28 mouse cellular contexts compared by ENCODE assay signal in the genomic region with DNA sequence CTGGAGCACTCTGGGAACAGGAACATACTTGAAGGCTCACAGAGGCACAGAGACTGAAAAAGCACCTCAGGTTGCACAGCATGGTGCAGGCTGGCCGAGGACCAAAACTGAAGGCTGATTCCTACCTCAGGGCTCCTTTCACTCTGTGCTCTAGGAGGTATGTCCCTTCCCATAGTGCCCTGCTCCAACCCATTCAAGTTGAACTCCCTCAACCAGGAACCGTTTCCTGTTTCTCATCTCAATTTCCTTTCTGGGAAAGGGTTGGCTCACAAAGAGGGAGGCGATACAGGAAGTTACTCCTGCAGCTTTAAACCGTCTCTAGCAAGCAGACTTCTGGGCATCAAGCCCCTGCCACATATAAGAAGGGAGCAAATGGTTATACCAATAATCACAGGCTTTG. TPM values are rescaled to one million over a fixed set of nuclear protein-coding genes. Genes with fewer than 3 reads are reported as not detected.
DNase-seq lines count a peak whose midpoint lies in the region; ATAC-seq lines count a peak whose summit lies in the region.
"Had no signal": no experiment of that assay in that cellular context is flagged by ENCODE, and none has a peak within 500 bp of the region (broad histone marks: within the 10 kb centered on the region; RNA-seq: fewer than 3 reads in every experiment).

No protein-coding gene starts in this region.

- no peaks in the 10 kb centered on the region for H3K9me3 ChIP-seq in kidney, embryonic 14.5 days (ENCODE audit: control insufficient read depth, low read length)
- no peaks in the 10 kb centered on the region for H3K9me3 ChIP-seq in liver, embryonic 13.5 days (replicated peaks)
- no peaks in the 10 kb centered on the region for H3K9me3 ChIP-seq in midbrain, embryonic 15.5 days
- H3K9me3 ChIP-seq: embryonic facial prominence, embryonic 13.5 days; forebrain, embryonic 10.5 days; forebrain, embryonic 15.5 days had no signal

- no peaks in the 10 kb centered on the region for H3K27me3 ChIP-seq in kidney, embryonic 14.5 days (ENCODE audit: control insufficient read depth, insufficient read depth, low read length)
- no peaks in the 10 kb centered on the region for H3K27me3 ChIP-seq in liver, embryonic 13.5 days
- H3K27me3 ChIP-seq in midbrain, embryonic 15.5 days (replicated peaks) = peaks cover 5% of the 10 kb centered on the region; the same call in 1 of the 2 replicates
- H3K27me3 ChIP-seq: embryonic facial prominence, embryonic 13.5 days; forebrain, embryonic 15.5 days had no signal

- peak; percentile 48 for ATAC-seq in kidney, embryonic 14.5 days (ENCODE audit: low FRiP score, low TSS enrichment)
- 0 out of 2 replicates have a peak, but pooled peaks have one; percentile 7 for ATAC-seq in liver, embryonic 13.5 days (ENCODE audit: low read depth)
- no peak for ATAC-seq in midbrain, embryonic 15.5 days (replicated peaks)
- ATAC-seq: forebrain, embryonic 15.5 days; intestine, postnatal 0 days; Patski had no signal

- no peaks in the 10 kb centered on the region for H3K36me3 ChIP-seq in kidney, embryonic 14.5 days (ENCODE audit: control insufficient read depth, insufficient read depth, low read length)
- no peaks in the 10 kb centered on the region for H3K36me3 ChIP-seq in liver, embryonic 13.5 days
- H3K36me3 ChIP-seq in midbrain, embryonic 15.5 days (replicated peaks) = no peaks in the 10 kb centered on the region
- H3K36me3 ChIP-seq: embryonic facial prominence, embryonic 13.5 days; forebrain, embryonic 10.5 days; forebrain, embryonic 15.5 days had no signal

- H3K27ac ChIP-seq in kidney, embryonic 14.5 days (ENCODE audit: low read depth, low read length) = 0 out of 2 replicates have a peak overlapping the region, but pooled peaks have one; percentile 20
- H3K27ac ChIP-seq in liver, embryonic 13.5 days = no peak overlapping the region
- no peak overlapping the region for H3K27ac ChIP-seq in midbrain, embryonic 15.5 days
- H3K27ac ChIP-seq: embryonic facial prominence, embryonic 13.5 days; forebrain, embryonic 10.5 days; forebrain, embryonic 15.5 days; hindbrain, embryonic 14.5 days; layer of hippocampus, adult 2 months; left cerebral cortex, adult 2 months; liver, embryonic 14.5 days; macrophage had no signal

- no peak for DNase-seq in kidney, adult 8-10 months
- DNase-seq in liver, embryonic 13.5 days = no peak
- DNase-seq in liver (no peak), 416B (ENCODE audit: low read depth) (peak; percentile 5)
- peak; percentile 29 for DNase-seq in lung, postnatal 36 days
- DNase-seq: adrenal gland, postnatal 10 days; cerebellum, adult 11-12 months; cerebellum, adult 9-11 months; gastrocnemius, postnatal 25 days; heart, adult 18-20 months; kidney, postnatal 25 days; midbrain, embryonic 14.5 days; right cerebral cortex, adult 18-20 months; spleen, adult 18-20 months; thymus, postnatal 25 days had no signal

- H3K4me2 ChIP-seq in kidney, embryonic 14.5 days (replicated peaks; ENCODE audit: low read depth, low read length) = no peak overlapping the region
- no peak overlapping the region for H3K4me2 ChIP-seq in liver, embryonic 13.5 days
- no peak overlapping the region for H3K4me2 ChIP-seq in midbrain, embryonic 15.5 days
- H3K4me2 ChIP-seq: embryonic facial prominence, embryonic 13.5 days; forebrain, embryonic 15.5 days; heart, embryonic 11.5 days; hindbrain, embryonic 14.5 days had no signal

- H3K4me1 ChIP-seq in kidney, embryonic 14.5 days (ENCODE audit: control insufficient read depth, insufficient read depth, low read length) = peaks cover 9% of the 10 kb centered on the region
- peaks cover 3% of the 10 kb centered on the region; the same call in 1 of the 2 replicates for H3K4me1 ChIP-seq in liver, embryonic 13.5 days (replicated peaks)
- no peaks in the 10 kb centered on the region for H3K4me1 ChIP-seq in midbrain, embryonic 15.5 days
- H3K4me1 ChIP-seq: embryonic facial prominence, embryonic 13.5 days; forebrain, embryonic 10.5 days; forebrain, embryonic 15.5 days had no signal

- 43% methylated on average over 4 of the region's 4 CpGs for WGBS in kidney, embryonic 14.5 days
- WGBS in liver, embryonic 13.5 days (ENCODE audit: insufficient replicate concordance) = 23% methylated on average over 4 of the region's 4 CpGs
- 80% methylated on average over 4 of the region's 4 CpGs for WGBS in midbrain, embryonic 15.5 days

- H3K4me3 ChIP-seq in kidney, embryonic 14.5 days (ENCODE audit: low read length) = no peak overlapping the region
- H3K4me3 ChIP-seq in liver, embryonic 13.5 days (replicated peaks) = no peak overlapping the region
- H3K4me3 ChIP-seq in midbrain, embryonic 15.5 days = no peak overlapping the region
- H3K4me3 ChIP-seq: embryonic facial prominence, embryonic 13.5 days; forebrain, embryonic 10.5 days; forebrain, embryonic 15.5 days; layer of hippocampus, adult 2 months; left cerebral cortex, adult 2 months had no signal

- no peak overlapping the region for H3K9ac ChIP-seq in kidney, embryonic 14.5 days (ENCODE audit: low read depth, low read length)
- H3K9ac ChIP-seq in liver, embryonic 13.5 days = no peak overlapping the region
- H3K9ac ChIP-seq in midbrain, embryonic 15.5 days = no peak overlapping the region
- H3K9ac ChIP-seq: embryonic facial prominence, embryonic 13.5 days; forebrain, embryonic 15.5 days; hindbrain, embryonic 14.5 days; liver, embryonic 14.5 days had no signal

RNA-seq across cellular contexts. Expression of a gene that starts 13.1 kb away (rescaled TPM):
- 2.2 and 3.0 TPM in 2 replicates for polyA plus RNA-seq in kidney, embryonic 14.5 days (2014; fragmentation: Nextera tagmentation; extraction: Ambion mirVana)
- 0.20 and 0.32 TPM in 2 replicates for polyA plus RNA-seq in liver, embryonic 13.5 days (2015; fragmentation: Nextera tagmentation; extraction: Ambion mirVana)
- 12.7 and 13.4 TPM in 2 replicates for polyA plus RNA-seq in midbrain, embryonic 15.5 days (2015; fragmentation: Nextera tagmentation; extraction: Ambion mirVana)

Comparison
In these comparisons a context has a peak if more than half of its experiments do, and no peak if none do; other contexts are left out.
1. DNase-seq: peak in 416B (single experiment) and lung, postnatal 36 days (single experiment); none in kidney, adult 8-10 months (0 of 2), liver, embryonic 13.5 days (single experiment) and liver (single experiment).